Mouse (Mus musculus) CD4-positive, CD25-positive, alpha-beta regulatory T cell, adult 9 weeks (primary cell): ENCODE data around the gene 4930412O13Rik. TPM values are rescaled to one million over a fixed set of nuclear protein-coding genes. Genes with fewer than 3 reads are reported as not detected.

Experiments used
- polyA plus RNA-seq: library from polyadenylated mRNA; unstranded; fragments of 100-300 nt; shearing (Covaris generic); gene quantifications from one replicate; pipeline ENCODE4 v1.2.1, GENCODE M21; 2017

4930412O13Rik gene
- not detected for polyA plus RNA-seq

GRCm38 (mm10) chr2:9881051-9881591 is at the start of gene 4930412O13Rik:
4930412O13Rik (plus strand) TSS chr2:9881252.

DNA sequence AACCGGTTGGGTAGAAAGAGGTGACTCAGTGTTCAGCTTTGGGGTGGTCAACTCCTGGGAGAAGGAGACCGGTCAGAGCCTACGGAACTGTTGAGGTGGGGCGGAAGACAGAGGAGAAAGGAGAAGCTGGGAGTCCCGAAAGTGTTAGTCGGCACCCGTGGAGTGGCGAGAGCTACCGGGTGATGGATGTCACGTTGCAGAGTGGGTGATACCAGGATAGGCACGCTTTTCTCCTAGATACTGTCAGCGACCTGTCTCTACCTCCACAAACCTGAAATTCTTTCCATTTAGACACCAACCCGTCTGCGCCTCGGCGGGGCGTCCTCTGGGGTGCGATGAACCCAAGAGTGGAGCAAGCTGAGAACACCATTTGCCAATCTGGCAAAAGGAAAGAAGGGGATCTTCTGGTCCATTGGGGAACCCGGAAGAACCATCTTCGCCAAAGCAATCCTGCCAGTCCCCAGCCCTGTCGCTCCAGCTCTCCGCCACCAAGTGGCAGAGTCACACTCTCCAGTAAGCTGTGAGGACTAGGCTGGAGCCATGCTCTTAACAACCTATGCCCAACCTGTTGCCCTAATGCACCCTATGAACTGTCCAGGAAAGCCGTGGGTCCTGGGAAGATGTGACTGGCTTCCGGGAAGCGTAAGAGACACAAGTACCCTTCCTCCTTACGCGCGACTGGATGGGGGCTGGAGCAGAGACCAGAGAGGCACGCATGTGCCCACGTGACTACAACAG is 8.0 kb downstream of the 4930412O13Rik start, which contains the start of gene 9230102O04Rik:
Gene 9230102O04Rik, minus strand, starts transcription at position 628 of the 738 bp plus-strand sequence.

GRCm38 (mm10) chr2:9889651-9890183 is 8.7 kb downstream of the 4930412O13Rik start, which contains the start of gene Gata3:
Gata3 (minus strand) TSS chr2:9890034.

Other genes with a start within 250 kb of the 4930412O13Rik start
- gene 9230102O04Rik, start 8.3 kb downstream of the 4930412O13Rik start, polyA plus RNA-seq: 0.67 TPM
- 85.2 TPM for gene Gata3, start 8.8 kb downstream of the 4930412O13Rik start, polyA plus RNA-seq
- 21.2 TPM for gene Taf3, start 167.3 kb downstream of the 4930412O13Rik start, polyA plus RNA-seq
- 519 TPM for gene Atp5c1, start 199.3 kb downstream of the 4930412O13Rik start, polyA plus RNA-seq
- gene Kin, start 199.3 kb downstream of the 4930412O13Rik start, polyA plus RNA-seq: 44.1 TPM